Mouse (Mus musculus): ENCODE data around the gene Jag1.

DNA sequence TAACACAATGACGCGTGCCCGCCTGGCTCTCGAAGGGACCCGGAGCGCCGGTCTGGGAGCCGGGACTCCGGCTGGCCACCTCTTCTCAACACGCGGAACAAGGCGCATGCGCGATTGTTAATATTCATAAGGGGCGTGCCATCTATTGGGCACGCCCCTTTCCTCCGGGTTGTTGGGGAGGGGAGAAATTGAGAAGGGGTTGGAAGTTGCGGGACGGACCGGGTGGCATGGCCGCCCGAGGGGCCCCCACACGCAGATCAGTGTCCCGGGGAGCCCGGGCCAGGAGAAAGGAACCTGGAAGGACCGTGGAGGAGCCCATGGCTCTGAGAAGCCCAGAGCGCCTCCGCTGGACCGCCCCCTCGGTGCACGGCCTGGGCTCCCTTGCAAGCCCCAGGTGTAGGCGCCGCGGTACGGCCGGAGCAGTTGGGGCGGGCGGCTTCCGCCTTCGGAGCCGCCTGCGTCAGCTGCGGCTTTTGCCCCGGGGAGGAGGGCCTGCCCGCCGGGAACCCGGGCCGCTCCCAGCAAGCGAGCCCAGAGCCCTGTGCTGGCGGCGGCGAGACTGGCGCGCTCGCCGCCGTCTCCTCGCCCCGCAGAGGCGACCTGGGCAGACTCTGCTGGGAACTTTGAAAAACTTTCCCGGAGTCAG is 354 bp upstream of the Jag1 start:
- TF ChIP-seq CTCF (IDR thresholded peaks at IDR 0.05; ENCODE audit: low read depth): no peak
- TF ChIP-seq EP300 (IDR thresholded peaks at IDR 0.05; ENCODE audit: low read depth): no peak

All from liver, postnatal 0 days (tissue).